Mouse (Mus musculus) spleen, adult 2 months (tissue): Measurements from ENCODE around the gene Als2.

Source experiments
- CTCF ChIP-seq: fragments of 200-500 bp; IDR thresholded peaks from 2 replicates; pipeline ENCODE4 v1.5.1; 2011; ENCODE audit warnings: mild to moderate bottlenecking, inconsistent platforms; ENCODE audit not compliant: insufficient read depth, insufficient read length, insufficient replicate concordance; ENCODE audit errors: extremely low read depth
- POLR2A ChIP-seq: fragments of 200-500 bp; IDR thresholded peaks from 2 replicates; pipeline ENCODE4 v1.6.1; 2011; ENCODE audit warnings: low read depth, low read length, inconsistent platforms

DNA sequence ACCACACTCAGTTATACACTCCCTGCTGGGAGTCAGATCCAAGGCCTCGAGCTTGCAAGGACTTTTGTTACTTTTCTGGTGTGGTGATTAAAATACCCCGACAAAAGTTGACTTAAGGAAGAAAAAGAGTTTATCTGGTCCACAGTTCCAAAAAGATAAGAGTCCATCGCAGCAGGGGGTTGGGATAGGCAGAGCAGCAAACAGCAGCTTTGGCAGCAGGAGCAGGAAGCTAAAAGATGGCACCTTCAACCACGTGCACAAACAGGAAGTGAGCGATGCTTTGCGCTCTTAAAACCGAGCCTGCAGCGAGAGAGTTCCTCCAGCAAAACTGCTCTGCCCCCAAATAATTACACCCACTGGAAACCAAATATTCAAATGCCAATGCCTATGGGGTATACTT is 31.9 kb upstream of the Als2 start:
- no peak for TF ChIP-seq CTCF
- no peak for TF ChIP-seq POLR2A
